Mouse (Mus musculus): ENCODE measurements around the gene Trnt1. TPM values are rescaled to one million over a fixed set of nuclear protein-coding genes. Genes with fewer than 3 reads are reported as not detected.

Gene Trnt1
- polyA plus RNA-seq, 1 experiment from 2014 or later: 71.5 TPM

Other genes with a start within 250 kb of the Trnt1 start
- gene Il5ra, start 20.1 kb upstream of the Trnt1 start, polyA plus RNA-seq (2016; fragmentation: Nextera tagmentation; extraction: Ambion mirVana): not detected in 2 replicates
- 44.3 and 49.8 TPM in 2 replicates for gene Crbn, start 31.0 kb downstream of the Trnt1 start, polyA plus RNA-seq (2016; fragmentation: Nextera tagmentation; extraction: Ambion mirVana)

All from midbrain, embryonic 10.5 days (tissue).